Mouse (Mus musculus): Measurements from ENCODE around the gene 1700025G04Rik.

DNA sequence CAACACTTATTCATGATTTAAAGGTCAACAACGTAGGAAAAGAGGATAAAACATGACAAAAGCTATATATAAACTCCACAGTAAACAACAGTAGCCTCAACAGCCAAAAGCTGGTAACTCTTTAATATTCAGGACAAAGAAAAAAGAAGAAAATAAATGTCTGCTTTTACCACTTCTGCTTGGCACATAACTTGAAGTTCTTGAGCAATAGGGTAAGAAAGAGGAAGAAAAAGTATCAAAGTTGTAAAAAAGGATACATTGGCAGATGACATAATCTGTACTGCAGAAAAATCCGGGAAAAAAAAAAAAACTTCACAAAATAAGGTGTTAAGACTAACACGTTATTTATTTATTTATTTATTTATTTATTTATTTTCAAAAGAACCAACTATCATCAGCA is 131.5 kb downstream of the 1700025G04Rik start:
- no peak for TF ChIP-seq CTCF (IDR thresholded peaks at IDR 0.05; ENCODE audit: low read depth, low read length)
- no peak for TF ChIP-seq POLR2A (IDR thresholded peaks at IDR 0.05; ENCODE audit: extremely low read depth, insufficient read depth, low read length)

Measured in liver, adult 2 months (tissue).